9 mouse cellular contexts compared by ENCODE assay signal in genomic region chr2:84855732-84856131, GRCm38 (mm10). TPM values are rescaled to one million over a fixed set of nuclear protein-coding genes. Genes with fewer than 3 reads are reported as not detected.
A peak's percentile ranks its signal among the peaks of the same experiment; 100 is the strongest.
DNase-seq lines count a peak whose midpoint lies in the region; ATAC-seq and TF ChIP-seq lines count a peak whose summit lies in the region.
"Had no signal": no experiment of that assay in that cellular context is flagged by ENCODE, and none has a peak within 500 bp of the region (broad histone marks: within the 10 kb centered on the region; RNA-seq: fewer than 3 reads in every experiment).

No protein-coding gene starts in this region.

- 47% methylated on average over 2 of the region's 2 CpGs for WGBS in heart, embryonic 16.5 days
- 82% methylated on average over 2 of the region's 2 CpGs for WGBS in hindbrain, embryonic 10.5 days
- 76% methylated on average over 2 of the region's 2 CpGs for WGBS in midbrain, embryonic 13.5 days

- no peak overlapping the region for H3K27ac ChIP-seq in heart, embryonic 16.5 days (ENCODE audit: low read length)
- H3K27ac ChIP-seq in ES-Bruce4 (ENCODE audit: insufficient read depth, low read length): no peak overlapping the region
- no peak overlapping the region for H3K27ac ChIP-seq in hindbrain, embryonic 10.5 days
- H3K27ac ChIP-seq in midbrain, embryonic 13.5 days: no peak overlapping the region
- H3K27ac ChIP-seq: macrophage had no signal

- no peak overlapping the region for H3K9ac ChIP-seq in heart, embryonic 16.5 days (ENCODE audit: low read length)
- no peak overlapping the region for H3K9ac ChIP-seq in ES-Bruce4 (ENCODE audit: low read depth, poor library complexity, severe bottlenecking)
- H3K9ac ChIP-seq in midbrain, embryonic 13.5 days (replicated peaks): no peak overlapping the region

- ATAC-seq in heart, embryonic 16.5 days (replicated peaks; ENCODE audit: extremely low read depth, insufficient read depth, low FRiP score): 0 out of 2 replicates have a peak, but pooled peaks have one; percentile 38
- peak; percentile 70 for ATAC-seq in midbrain, embryonic 13.5 days

- intact Hi-C loops in left cerebral cortex, postnatal 4 days (cut with DNase I): no loop called here

- no peak for DNase-seq in heart, adult 11 months
- DNase-seq in c-Kit-positive CD71-positive TER-119-positive erythroid progenitor cells, embryonic 14.5 days (ENCODE audit: low spot score): peak; percentile 35
- DNase-seq in hindbrain, embryonic 10.5 days (ENCODE audit: low spot score): peak; percentile 39
- DNase-seq in left cerebral cortex, postnatal 4 days: peak; percentile 53
- DNase-seq in thymus, postnatal 14 days: peak; percentile 71

- no peaks in the 10 kb centered on the region for H3K9me3 ChIP-seq in heart, embryonic 16.5 days (replicated peaks; ENCODE audit: control insufficient read depth, low read length)
- no peaks in the 10 kb centered on the region for H3K9me3 ChIP-seq in ES-Bruce4 (replicated peaks; ENCODE audit: control insufficient read depth, insufficient read depth, low read length, poor library complexity, severe bottlenecking)
- H3K9me3 ChIP-seq in hindbrain, embryonic 10.5 days: no peaks in the 10 kb centered on the region
- H3K9me3 ChIP-seq in midbrain, embryonic 13.5 days: no peaks in the 10 kb centered on the region

- H3K4me1 ChIP-seq in heart, embryonic 16.5 days (ENCODE audit: control insufficient read depth, insufficient read depth, low read length): peaks cover 3% of the 10 kb centered on the region
- H3K4me1 ChIP-seq in ES-Bruce4 (ENCODE audit: control insufficient read depth, insufficient read depth, low read length): peaks cover under 1% of the 10 kb centered on the region
- H3K4me1 ChIP-seq in hindbrain, embryonic 10.5 days (replicated peaks): peaks cover 11% of the 10 kb centered on the region
- peaks cover 4% of the 10 kb centered on the region for H3K4me1 ChIP-seq in midbrain, embryonic 13.5 days (replicated peaks)

- TF ChIP-seq POLR2A in ES-Bruce4 (IDR thresholded peaks at IDR 0.05; ENCODE audit: insufficient read depth, low read length): no peak

- no peak overlapping the region for H3K4me3 ChIP-seq in heart, embryonic 16.5 days (ENCODE audit: low read length)
- H3K4me3 ChIP-seq in ES-Bruce4 (ENCODE audit: low read depth, low read length): no peak overlapping the region
- H3K4me3 ChIP-seq in hindbrain, embryonic 10.5 days: no peak overlapping the region
- no peak overlapping the region for H3K4me3 ChIP-seq in midbrain, embryonic 13.5 days (replicated peaks)

- no peak overlapping the region for H3K4me2 ChIP-seq in heart, embryonic 16.5 days (ENCODE audit: low read depth, low read length)
- H3K4me2 ChIP-seq in midbrain, embryonic 13.5 days (replicated peaks): no peak overlapping the region

- H3K36me3 ChIP-seq in heart, embryonic 16.5 days (ENCODE audit: control insufficient read depth, insufficient read depth): peaks cover 8% of the 10 kb centered on the region
- peaks cover 12% of the 10 kb centered on the region for H3K36me3 ChIP-seq in ES-Bruce4 (ENCODE audit: control insufficient read depth, insufficient read depth, low read length, poor library complexity, severe bottlenecking)
- H3K36me3 ChIP-seq in hindbrain, embryonic 10.5 days: peaks cover 96% of the 10 kb centered on the region
- no peaks in the 10 kb centered on the region for H3K36me3 ChIP-seq in midbrain, embryonic 13.5 days

- TF ChIP-seq EP300 in ES-Bruce4 (IDR thresholded peaks at IDR 0.05; ENCODE audit: insufficient read depth, low read depth, low read length): no peak

- peak; percentile 71 for TF ChIP-seq CTCF in ES-Bruce4 (IDR thresholded peaks at IDR 0.05; ENCODE audit: low read depth, low read length)

- no peaks in the 10 kb centered on the region for H3K27me3 ChIP-seq in heart, embryonic 16.5 days (ENCODE audit: control insufficient read depth, insufficient read depth, low read length)
- H3K27me3 ChIP-seq in ES-Bruce4 (ENCODE audit: control insufficient read depth, insufficient read depth, low read length, poor library complexity, severe bottlenecking): no peaks in the 10 kb centered on the region
- H3K27me3 ChIP-seq in hindbrain, embryonic 10.5 days (ENCODE audit: insufficient read depth, poor library complexity, severe bottlenecking): no peaks in the 10 kb centered on the region
- no peaks in the 10 kb centered on the region for H3K27me3 ChIP-seq in midbrain, embryonic 13.5 days

RNA-seq across cellular contexts. Expression of gene Slc43a1, which starts 17.1 kb away (rescaled TPM):
- 8.0 and 8.7 TPM in 2 replicates for polyA plus RNA-seq in heart, embryonic 16.5 days (2015; fragmentation: Nextera tagmentation; extraction: Ambion mirVana)
- polyA plus RNA-seq in ES-Bruce4 (2011; ENCODE audit: insufficient read depth, insufficient read length, low read depth, missing spikeins): 11.5 and 12.3 TPM in 2 replicates
- 23.1 and 28.6 TPM in 2 replicates for polyA plus RNA-seq in hindbrain, embryonic 10.5 days (2016; fragmentation: Nextera tagmentation; extraction: Ambion mirVana)
- total RNA-seq in left cerebral cortex, postnatal 4 days (2021): 1 to 10 TPM in 1 of 2 experiments, under 1 TPM in 1; 0.46 to 1.3 TPM
- polyA plus RNA-seq in midbrain, embryonic 13.5 days (2015; fragmentation: Nextera tagmentation; extraction: Ambion mirVana): 2.6 and 3.3 TPM in 2 replicates

RNA-seq across cellular contexts. Expression of gene Timm10, which starts 28.9 kb away (rescaled TPM):
- 92.9 and 97.9 TPM in 2 replicates for polyA plus RNA-seq in heart, embryonic 16.5 days (2015; fragmentation: Nextera tagmentation; extraction: Ambion mirVana)
- polyA plus RNA-seq in ES-Bruce4 (2011; ENCODE audit: insufficient read depth, insufficient read length, low read depth, missing spikeins): 40.8 and 47.3 TPM in 2 replicates
- 56.3 and 58.9 TPM in 2 replicates for polyA plus RNA-seq in hindbrain, embryonic 10.5 days (2016; fragmentation: Nextera tagmentation; extraction: Ambion mirVana)
- 10 to 100 TPM; 55.5 to 60.4 TPM for total RNA-seq in left cerebral cortex, postnatal 4 days (2021)
- 53.6 and 54.5 TPM in 2 replicates for polyA plus RNA-seq in midbrain, embryonic 13.5 days (2015; fragmentation: Nextera tagmentation; extraction: Ambion mirVana)

RNA-seq across cellular contexts. Expression of gene Rtn4rl2, which starts 30.8 kb away (rescaled TPM):
- 1.5 and 1.7 TPM in 2 replicates for polyA plus RNA-seq in heart, embryonic 16.5 days (2015; fragmentation: Nextera tagmentation; extraction: Ambion mirVana)
- polyA plus RNA-seq in ES-Bruce4 (2011; ENCODE audit: insufficient read depth, insufficient read length, low read depth, missing spikeins): not detected in 2 replicates
- polyA plus RNA-seq in hindbrain, embryonic 10.5 days (2016; fragmentation: Nextera tagmentation; extraction: Ambion mirVana): 3.8 and 4.0 TPM in 2 replicates
- total RNA-seq in left cerebral cortex, postnatal 4 days (2021): 10 to 100 TPM; 59.4 to 61.6 TPM
- polyA plus RNA-seq in midbrain, embryonic 13.5 days (2015; fragmentation: Nextera tagmentation; extraction: Ambion mirVana): 2.2 and 3.6 TPM in 2 replicates
- polyA plus RNA-seq: macrophage had no signal

RNA-seq across cellular contexts. Expression of gene Smtnl1, which starts 33.3 kb away (rescaled TPM):
- 0.21 and 0.24 TPM in 2 replicates for polyA plus RNA-seq in heart, embryonic 16.5 days (2015; fragmentation: Nextera tagmentation; extraction: Ambion mirVana)
- 2.6 and 2.8 TPM in 2 replicates for polyA plus RNA-seq in ES-Bruce4 (2011; ENCODE audit: insufficient read depth, insufficient read length, low read depth, missing spikeins)
- polyA plus RNA-seq in hindbrain, embryonic 10.5 days (2016; fragmentation: Nextera tagmentation; extraction: Ambion mirVana): 0.09 and 0.14 TPM in 2 replicates
- total RNA-seq in left cerebral cortex, postnatal 4 days (2021): not detected
- not detected in 2 replicates for polyA plus RNA-seq in midbrain, embryonic 13.5 days (2015; fragmentation: Nextera tagmentation; extraction: Ambion mirVana)
- polyA plus RNA-seq: macrophage had no signal

RNA-seq across cellular contexts. Expression of gene Ube2l6, which starts 57.1 kb away (rescaled TPM):
- polyA plus RNA-seq in heart, embryonic 16.5 days (2015; fragmentation: Nextera tagmentation; extraction: Ambion mirVana): 102 and 110 TPM in 2 replicates
- polyA plus RNA-seq in ES-Bruce4 (2011; ENCODE audit: insufficient read depth, insufficient read length, low read depth, missing spikeins): 12.6 and 14.3 TPM in 2 replicates
- polyA plus RNA-seq in hindbrain, embryonic 10.5 days (2016; fragmentation: Nextera tagmentation; extraction: Ambion mirVana): 37.2 and 41.6 TPM in 2 replicates
- 1 to 10 TPM; 5.3 to 5.7 TPM for total RNA-seq in left cerebral cortex, postnatal 4 days (2021)
- polyA plus RNA-seq in midbrain, embryonic 13.5 days (2015; fragmentation: Nextera tagmentation; extraction: Ambion mirVana): 15.6 and 16.6 TPM in 2 replicates
